Mouse (Mus musculus) cortical plate, adult 2 months (tissue): ENCODE measurements at regions not wholly inside any gene's neighbourhood (a gene's known extent, or its start where the extent isn't known, plus 50 kb on each side); places are given as distances from the start of the nearest gene placed in this dataset.

Source experiments
- H3K27ac ChIP-seq: fragments of 200-500 bp; 2 replicates; pipeline ENCODE4 v1.5.1; 2012; ENCODE audit warnings: low read length, control low read depth, inconsistent platforms; ENCODE audit not compliant: insufficient read depth
- H3K4me1 ChIP-seq: fragments of 200-500 bp; 2 replicates; pipeline ENCODE4 v1.6.1; 2011; ENCODE audit warnings: low read length; ENCODE audit not compliant: control insufficient read depth, insufficient read depth
- H3K4me3 ChIP-seq: fragments of 200-500 bp; 2 replicates; pipeline ENCODE4 v1.5.1; 2011; ENCODE audit warnings: mild to moderate bottlenecking, low read length, control low read depth; ENCODE audit not compliant: insufficient read depth
- CTCF ChIP-seq: fragments of 200-500 bp; IDR thresholded peaks from 2 replicates; pipeline ENCODE4 v1.5.1; 2011; ENCODE audit warnings: mild to moderate bottlenecking, control low read depth, low read length; ENCODE audit not compliant: insufficient read depth; ENCODE audit errors: extremely low read depth
- POLR2A ChIP-seq: fragments of 200-500 bp; IDR thresholded peaks from 2 replicates; pipeline ENCODE4 v1.6.1; 2011; ENCODE audit warnings: mild to moderate bottlenecking, low read length, control low read depth; ENCODE audit not compliant: insufficient read depth; ENCODE audit errors: extremely low read depth

DNA sequence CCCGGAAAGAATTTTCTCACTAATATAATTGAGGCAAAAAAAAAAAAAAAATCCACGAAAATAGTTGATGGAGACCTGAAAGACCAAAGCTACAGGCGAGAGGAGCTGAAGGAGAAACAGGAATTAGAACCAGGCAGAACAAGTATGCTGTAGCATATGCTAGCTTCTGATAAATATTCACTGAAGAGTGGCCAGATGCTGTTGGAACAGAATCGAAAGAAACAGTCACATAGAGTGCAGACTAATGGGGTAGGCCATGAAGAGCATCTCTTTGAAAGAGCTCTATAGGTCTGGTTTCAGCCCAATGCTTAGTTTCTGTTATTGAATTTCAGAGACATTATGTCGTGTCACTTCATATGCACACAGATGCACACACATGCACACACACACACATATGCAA is 386.3 kb upstream of the Slc30a5 start:
- H3K4me3 ChIP-seq, result no peak overlapping the region
- no peak for TF ChIP-seq POLR2A
- TF ChIP-seq CTCF, result no peak
- H3K27ac ChIP-seq, result no peak overlapping the region
- peaks cover 6% of the 10 kb centered on the region; the same call in 1 of the 2 replicates for H3K4me1 ChIP-seq

DNA sequence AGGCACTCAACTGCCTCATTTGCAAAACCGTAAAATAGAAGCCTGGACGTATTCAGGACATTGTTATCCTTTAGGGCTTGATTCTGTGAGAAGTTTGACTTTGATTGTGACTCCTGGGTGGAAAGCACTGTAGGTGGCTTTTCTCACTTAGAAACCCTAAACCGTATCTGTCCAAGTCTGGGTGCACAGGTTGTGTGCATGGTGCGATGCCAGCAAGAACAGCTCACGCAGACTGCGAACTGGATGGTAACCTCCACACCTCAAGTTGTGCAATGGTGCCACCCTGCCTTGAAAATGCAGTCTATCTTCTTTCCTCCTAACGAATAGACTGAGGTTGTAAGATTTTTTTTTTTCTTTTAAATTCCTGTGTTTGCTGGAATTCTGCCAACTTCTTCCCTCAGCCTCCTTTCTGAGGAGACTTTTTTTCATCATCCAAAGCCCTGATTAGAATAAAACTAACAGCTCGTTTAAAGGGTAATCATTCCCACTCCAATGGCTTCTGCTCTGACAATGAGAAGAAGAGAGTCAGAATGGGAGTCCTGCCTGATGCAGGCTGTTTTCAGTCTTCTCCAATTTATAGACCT is 383.8 kb upstream of the Slc30a5 start:
- no peak for TF ChIP-seq CTCF
- Histone ChIP-seq H3K4me1 (peaks cover 9% of the 10 kb centered on the region; the same call in 1 of the 2 replicates), H3K4me3 (no peak overlapping the region), H3K27ac (no peak overlapping the region; the same call in 1 of the 2 replicates)

DNA sequence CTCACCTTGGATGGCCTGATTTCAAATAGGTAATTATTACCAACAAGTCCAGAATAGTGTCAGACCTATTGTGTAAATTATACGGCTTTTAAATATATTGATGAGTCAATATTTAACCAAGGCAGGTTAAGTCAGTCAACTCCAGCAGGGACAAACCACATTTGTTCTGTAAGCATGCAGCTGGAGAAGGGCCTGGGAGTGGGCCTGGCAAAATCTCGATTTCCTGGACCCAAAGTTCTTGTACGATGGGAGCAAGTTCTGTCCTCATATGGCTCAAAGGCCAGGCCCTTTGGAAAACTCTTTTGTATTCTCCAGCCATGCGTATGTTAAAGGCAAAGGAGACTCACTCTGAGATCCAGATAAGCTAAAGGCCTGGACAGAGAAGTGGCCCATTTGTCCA is 383.2 kb upstream of the Slc30a5 start:
- TF ChIP-seq POLR2A, result no peak
- no peak for TF ChIP-seq CTCF
- Histone ChIP-seq H3K27ac (no peak overlapping the region), H3K4me1 (peaks cover 9% of the 10 kb centered on the region; the same call in 1 of the 2 replicates), H3K4me3 (no peak overlapping the region)

DNA sequence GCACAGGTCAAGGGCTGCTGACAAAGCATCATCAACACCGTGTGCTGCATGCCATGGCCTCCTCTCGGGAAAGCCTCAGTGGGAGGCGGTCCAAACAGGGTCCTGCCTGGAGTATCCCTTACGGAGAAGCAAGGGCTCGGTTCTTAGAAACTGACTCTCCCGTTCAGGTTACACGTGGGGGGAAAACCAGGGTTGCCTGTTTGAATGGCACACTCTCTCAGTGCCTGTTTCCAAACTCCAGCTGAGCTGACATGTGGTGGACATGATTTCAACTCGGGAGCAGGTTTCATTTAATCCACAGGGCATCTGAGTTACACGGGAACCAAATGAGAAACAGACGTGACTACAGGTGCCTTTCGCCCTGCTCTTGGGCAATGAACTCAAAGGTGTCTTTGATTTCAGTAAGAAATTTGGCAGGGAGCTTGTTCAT is 382.6 kb upstream of the Slc30a5 start:
- H3K4me3 ChIP-seq, result no peak overlapping the region
- TF ChIP-seq CTCF (no peak), POLR2A (no peak)
- 0 out of 2 replicates have a peak overlapping the region, but pooled peaks have one; percentile 25 for H3K27ac ChIP-seq
- peaks cover 8% of the 10 kb centered on the region; the same call in 1 of the 2 replicates for H3K4me1 ChIP-seq

DNA sequence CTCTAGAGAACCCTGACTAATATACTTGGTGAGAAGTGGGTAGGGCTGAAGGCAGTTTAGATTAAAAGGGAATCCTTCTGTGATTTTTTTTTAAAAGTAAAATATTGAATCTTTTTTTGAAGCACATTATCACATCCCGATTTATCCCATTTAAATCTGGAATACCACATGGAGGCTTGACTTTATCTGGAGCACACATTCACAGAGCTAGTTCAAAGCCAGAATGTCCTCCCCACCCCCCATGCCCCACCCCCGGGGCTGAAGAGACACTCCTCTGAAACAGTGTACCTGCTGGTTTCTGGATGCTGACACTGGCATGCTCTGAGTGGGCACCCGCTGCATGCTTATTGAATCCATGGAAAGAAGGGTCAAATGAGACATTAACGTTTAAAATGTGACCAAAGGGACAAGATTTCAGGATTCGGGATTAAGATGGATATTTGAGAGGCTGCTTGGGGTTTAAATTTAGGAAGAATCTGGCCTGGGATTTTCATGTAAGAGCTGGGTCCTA is 382.0 kb upstream of the Slc30a5 start:
- Histone ChIP-seq H3K27ac (0 out of 2 replicates have a peak overlapping the region, but pooled peaks have one; percentile 25), H3K4me3 (no peak overlapping the region), H3K4me1 (peaks cover 8% of the 10 kb centered on the region; the same call in 1 of the 2 replicates)
- no peak for TF ChIP-seq POLR2A
- TF ChIP-seq CTCF, result no peak

DNA sequence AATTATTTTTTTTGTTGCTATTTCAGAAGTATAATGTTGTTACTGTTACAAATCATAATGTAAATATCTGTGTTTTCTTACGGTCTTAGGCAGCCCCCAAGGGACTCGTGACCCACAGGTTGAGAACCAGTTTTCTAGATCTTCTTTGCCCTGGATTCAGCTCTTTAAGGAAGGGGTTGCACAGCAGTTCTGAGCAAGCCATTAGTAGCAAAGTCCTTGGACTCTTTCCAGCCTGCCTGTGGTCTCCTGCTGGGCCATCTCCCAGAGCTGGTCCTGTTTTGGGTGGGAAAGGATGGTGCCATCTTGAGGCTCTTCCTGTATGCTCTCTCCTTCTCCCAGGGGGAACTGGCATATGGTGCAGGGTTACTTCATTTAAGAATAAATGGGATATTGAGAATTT is 380.9 kb upstream of the Slc30a5 start:
- TF ChIP-seq CTCF (no peak), POLR2A (no peak)
- Histone ChIP-seq H3K4me3 (no peak overlapping the region), H3K4me1 (peaks cover 9% of the 10 kb centered on the region), H3K27ac (no peak overlapping the region)

DNA sequence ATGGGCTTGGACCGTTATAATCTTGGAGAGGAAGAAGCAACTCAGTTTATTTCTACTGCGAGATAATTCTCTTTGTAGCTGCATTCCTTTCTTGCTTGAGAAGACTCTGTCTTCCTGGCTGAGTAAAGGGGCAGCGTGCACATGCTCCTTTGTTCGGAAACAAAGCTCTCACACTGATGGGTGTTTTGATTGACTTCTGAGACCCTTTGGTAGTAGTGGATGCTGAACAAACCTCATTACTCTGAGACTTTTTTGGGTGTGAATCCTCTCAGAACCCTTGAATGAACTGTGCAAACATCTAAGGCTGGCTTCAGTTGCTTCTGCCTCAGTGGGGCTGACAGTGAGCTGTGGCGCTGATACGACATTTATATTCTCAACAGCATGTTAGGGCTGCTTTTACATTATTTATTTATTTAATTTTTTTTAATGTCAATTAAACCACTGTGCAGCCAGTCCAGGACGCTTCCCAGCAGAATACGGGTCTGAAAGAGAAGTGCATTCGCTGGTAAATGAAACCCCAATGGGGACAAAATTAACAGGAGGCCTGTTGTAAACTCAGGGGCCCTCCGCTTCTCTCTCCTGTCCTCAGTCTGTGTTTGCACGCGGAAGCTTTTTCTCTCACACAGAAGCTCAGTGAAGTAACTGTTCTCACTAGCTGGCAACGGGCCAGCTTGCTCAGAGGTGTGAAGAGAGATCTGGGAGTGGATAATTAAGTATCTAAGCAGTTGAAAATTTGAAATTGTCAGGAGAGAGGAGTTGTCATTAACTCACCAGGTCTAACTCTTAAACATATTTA is 380.1 kb upstream of the Slc30a5 start:
- Histone ChIP-seq H3K4me3 (no peak overlapping the region), H3K4me1 (peaks cover 8% of the 10 kb centered on the region), H3K27ac (no peak overlapping the region)
- TF ChIP-seq CTCF (no peak), POLR2A (no peak)

DNA sequence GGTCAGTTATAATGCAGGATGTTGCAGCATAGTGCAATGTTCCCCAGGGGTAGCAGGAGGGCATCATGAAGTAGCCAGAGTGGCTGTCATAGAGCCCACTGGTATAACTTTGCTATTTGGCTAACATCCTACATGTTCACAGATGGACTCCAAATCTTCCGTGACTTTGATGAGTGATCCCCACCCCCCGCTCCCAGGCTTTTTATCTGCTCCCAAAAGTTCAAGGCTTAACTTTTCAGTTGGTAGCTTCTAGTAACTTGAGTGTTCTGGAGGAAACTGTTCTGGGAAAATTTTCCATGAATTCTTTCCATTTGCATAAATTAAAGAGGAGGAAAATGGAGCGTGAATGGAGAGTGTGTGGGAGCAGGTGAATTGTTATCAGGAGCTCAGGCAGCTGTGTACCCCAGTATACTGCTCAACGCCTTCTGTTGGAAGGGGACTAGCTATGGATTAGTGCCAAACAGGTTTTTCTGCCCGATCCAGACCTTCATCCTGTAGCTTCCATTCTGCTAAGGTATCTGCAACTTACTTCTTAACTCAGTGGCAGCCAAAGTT is 379.2 kb upstream of the Slc30a5 start:
- Histone ChIP-seq H3K27ac (no peak overlapping the region), H3K4me3 (no peak overlapping the region), H3K4me1 (peaks cover 8% of the 10 kb centered on the region)
- TF ChIP-seq CTCF, result no peak
- TF ChIP-seq POLR2A, result no peak

DNA sequence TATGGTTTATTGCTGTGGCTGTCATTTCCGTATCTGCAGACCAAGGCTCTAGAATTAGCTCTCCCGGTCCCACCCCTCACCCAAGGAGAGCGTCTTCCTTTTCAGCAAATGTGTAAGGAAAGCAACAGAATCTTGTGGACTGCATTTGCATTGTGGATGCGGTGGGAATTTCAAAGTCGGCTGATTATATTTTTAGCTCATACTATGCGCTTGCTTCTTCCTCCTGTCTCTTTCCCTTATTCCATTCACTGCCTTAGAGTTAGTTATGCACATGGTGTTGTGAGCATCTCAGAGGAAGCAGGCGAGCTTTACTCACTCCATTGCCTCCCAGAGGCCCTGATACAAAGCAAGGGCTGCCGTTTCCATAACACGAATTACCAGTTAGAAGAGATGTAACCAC is 375.6 kb upstream of the Slc30a5 start:
- TF ChIP-seq POLR2A, result no peak
- no peak for TF ChIP-seq CTCF
- H3K4me3 ChIP-seq, result no peak overlapping the region
- no peak overlapping the region for H3K27ac ChIP-seq
- peaks cover 6% of the 10 kb centered on the region for H3K4me1 ChIP-seq
